Mouse (Mus musculus) MEL (cell line): Measurements from ENCODE around the gene Erg.

ENCODE experiments used
- CTCF ChIP-seq, 3 experiments: IDR thresholded peaks in 2 of 3; conservative IDR thresholded peaks in 1 of 3; 2 replicates each; pipeline ENCODE4 v1.5.1; 2011 to 2012; ENCODE audit warnings: low read length in 3 of 3, low read depth in 2 of 3, mild to moderate bottlenecking in 2 of 3, improper control_type of control experiment in 1 of 3, inconsistent platforms in 1 of 3, mixed read lengths in 1 of 3, moderate library complexity in 1 of 3; ENCODE audit not compliant: control insufficient read depth in 1 of 3, insufficient read depth in 1 of 3, poor library complexity in 1 of 3, severe bottlenecking in 1 of 3
- USF1 ChIP-seq: IDR thresholded peaks from 2 replicates; pipeline ENCODE4 v1.6.1; 2014; ENCODE audit warnings: low read depth, mild to moderate bottlenecking, inconsistent platforms, low read length, improper control_type of control experiment, moderate library complexity

GRCm38 (mm10) chr16:95623876-95624770, 37.7 kb upstream of the Erg start:
- TF ChIP-seq USF1 (no peak), CTCF (IDR thresholded peaks at IDR 0.05 in 2 of 3, conservative IDR thresholded peaks at IDR 0.05 in 1 of 3; ENCODE audit: control insufficient read depth in 1 of 3, insufficient read depth in 1 of 3, low read depth in 2 of 3, low read length in 3 of 3, poor library complexity in 1 of 3, severe bottlenecking in 1 of 3) (no peak)
